Mouse (Mus musculus) c-Kit-positive CD71-negative TER-119-negative erythroid progenitor cells, embryonic 14.5 days (primary cell): Measurements from ENCODE around the gene Zfp654.
"Not testable (repeated sequence)": the region's sequence is repeated elsewhere in the genome, so short reads cannot be mapped to it uniquely, and the experiment has no call there.

Experiments
- DNase-seq: peaks from one replicate; pipeline ENCODE4 v3.0.0-alpha.2; 2013; ENCODE audit warnings: low read depth

Zfp654 gene

DNA sequence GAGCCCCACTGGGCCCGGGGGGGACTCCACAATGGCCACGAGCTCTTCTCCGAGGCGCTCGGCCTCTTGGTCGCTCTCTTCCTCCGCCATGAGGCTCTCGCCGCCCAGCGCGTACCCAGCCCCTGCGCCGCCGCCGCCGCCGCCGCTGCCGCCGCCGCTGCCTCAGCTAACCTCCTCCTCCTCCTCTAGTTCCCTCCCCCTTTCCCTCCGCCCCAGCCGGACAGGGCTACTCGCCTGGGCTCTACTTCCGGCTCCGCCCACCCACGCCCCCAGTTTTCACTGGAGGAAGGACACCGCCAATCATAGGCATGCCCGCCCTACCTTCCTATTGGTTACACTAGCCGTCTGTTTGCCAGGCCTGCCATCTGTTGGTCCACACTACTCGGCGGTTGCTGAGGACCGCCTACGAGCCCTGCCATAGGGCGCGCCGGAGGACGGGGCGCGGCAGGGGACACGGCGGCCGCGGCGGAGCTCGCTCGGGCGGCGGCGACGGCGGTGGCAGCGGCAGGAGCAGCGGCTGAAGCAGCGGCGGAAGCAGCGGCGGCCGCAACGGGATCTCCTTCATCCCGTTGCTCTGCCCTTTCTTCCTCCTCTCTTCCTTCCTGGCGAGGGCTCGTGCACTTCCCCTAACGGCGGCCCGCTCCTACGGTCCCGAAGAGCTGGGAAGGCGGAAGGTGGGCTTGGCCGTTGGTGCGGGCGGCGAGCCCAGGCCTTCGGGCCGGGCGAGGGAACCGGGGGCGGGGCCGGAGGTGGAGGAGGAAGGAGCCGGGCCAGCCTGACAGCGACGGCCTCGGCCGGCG lies at the start of gene Zfp654, which contains the start of gene Cggbp1:
Zfp654 (minus strand) TSS at position 90 of the 800 bp plus-strand sequence.
Cggbp1 (plus strand) TSS at position 434 of the 800 bp plus-strand sequence.
- DNase-seq, result peak; percentile 99

DNA sequence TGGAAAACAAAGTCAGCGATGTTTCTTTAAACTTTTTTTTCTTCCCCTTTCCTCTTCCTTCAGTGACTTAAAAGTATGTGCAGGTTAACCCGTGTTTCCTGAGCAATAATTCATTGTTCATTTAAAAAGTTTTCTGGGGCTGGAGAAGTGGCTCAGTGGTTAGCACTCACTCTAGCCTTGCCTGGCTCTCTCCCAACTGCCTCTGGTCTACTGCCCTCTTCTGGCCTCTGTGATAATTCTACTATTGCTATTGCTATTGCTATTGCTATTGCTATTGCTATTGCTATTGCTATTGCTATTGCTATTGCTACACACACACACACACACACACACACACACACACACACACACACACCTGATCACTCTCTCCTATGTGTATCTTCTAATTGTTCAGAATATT lies 47.6 kb upstream of the Zfp654 start:
- DNase-seq, result peak; percentile 26

- no peak for DNase-seq
These were observed 38.0 kb upstream of the Zfp654 start for GRCm38 (mm10) chr16:64889496-64889895.

- DNase-seq, result no peak
These were observed 34.1 kb upstream of the Zfp654 start for GRCm38 (mm10) chr16:64885547-64885946.

DNA sequence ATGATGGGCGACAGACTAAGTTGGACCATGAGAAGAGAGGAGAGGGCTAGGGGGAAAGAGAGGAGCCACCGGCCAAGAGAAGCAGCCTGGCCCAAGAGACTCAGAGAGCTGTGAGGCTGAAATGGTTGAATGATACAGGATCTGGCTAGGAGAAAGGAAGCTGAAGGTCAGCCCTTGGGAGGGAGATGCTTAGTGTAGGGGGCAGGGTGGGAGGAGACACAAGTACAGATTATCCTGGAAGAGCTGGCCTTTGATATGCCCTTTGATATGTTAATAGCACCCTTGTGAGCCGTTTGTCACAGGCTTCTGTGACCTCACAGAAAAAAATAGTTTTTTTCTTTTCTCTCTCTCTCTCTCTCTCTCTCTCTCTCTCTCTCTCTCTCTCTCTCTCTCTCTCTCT lies 33.7 kb upstream of the Zfp654 start:
- DNase-seq, result no peak

DNA sequence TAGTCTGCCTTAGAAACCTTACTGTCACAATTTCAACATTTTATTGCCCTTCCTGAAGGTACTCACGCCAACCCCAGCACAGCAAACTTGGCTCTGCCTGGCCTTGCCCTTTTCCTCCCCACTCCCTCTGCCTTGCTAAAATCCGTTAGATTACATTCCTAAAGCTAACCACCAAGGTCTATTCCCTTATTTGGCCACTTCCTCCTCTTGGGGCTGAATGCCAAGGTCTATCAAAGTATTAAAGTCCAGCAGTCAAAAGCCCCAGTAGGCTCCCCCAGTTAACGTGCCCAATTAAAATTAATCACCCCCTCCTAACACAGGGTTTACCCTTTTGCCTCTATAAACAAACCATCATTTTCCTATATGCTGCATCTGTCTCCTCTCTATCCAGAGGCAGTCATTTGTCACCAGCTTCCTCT lies 33.0 kb upstream of the Zfp654 start:
- DNase-seq, result no peak

GRCm38 (mm10) chr16:64883896-64884295 lies 32.4 kb upstream of the Zfp654 start:
- DNase-seq, result no peak

- no peak for DNase-seq
These were observed 30.0 kb upstream of the Zfp654 start for GRCm38 (mm10) chr16:64881442-64881841.

- DNase-seq, result no peak
These were observed 29.5 kb upstream of the Zfp654 start for GRCm38 (mm10) chr16:64880986-64881385.

GRCm38 (mm10) chr16:64879735-64880134 lies 28.3 kb upstream of the Zfp654 start:
- DNase-seq, result no peak

- no peak for DNase-seq
These were observed 27.2 kb upstream of the Zfp654 start for GRCm38 (mm10) chr16:64878611-64879132.

- DNase-seq, result no peak
These were observed 25.9 kb upstream of the Zfp654 start for GRCm38 (mm10) chr16:64877314-64877713.

DNA sequence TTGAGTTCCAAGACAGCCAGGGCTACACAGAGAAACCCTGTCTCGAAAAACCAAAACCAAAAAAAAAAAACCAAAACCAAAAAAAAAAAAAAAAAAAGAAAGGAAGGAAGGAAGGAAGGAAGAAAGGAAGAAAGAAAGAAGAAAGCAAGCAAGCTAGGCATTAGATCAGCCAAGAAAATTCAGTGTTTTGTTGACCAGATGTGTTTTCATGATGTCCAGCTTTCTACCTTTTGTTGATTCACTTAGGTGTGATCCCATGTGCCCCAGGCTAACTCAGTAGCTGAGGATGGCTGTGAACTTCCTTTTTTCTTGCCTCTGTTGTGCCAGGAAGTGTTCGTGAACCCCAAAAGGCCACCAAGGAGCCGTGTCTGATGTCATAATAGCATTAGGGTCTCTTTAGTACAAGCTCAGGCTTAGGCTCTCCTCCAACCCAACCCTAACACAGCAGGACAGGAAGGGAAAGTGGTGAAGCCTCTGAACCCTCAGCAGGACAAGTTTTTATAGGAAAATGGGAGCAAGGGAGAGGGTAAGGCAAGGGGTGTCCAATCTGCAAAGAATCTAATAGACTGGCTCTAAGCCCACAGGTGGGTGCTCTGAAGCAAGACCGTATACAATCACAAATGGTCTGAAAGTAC lies 25.3 kb upstream of the Zfp654 start:
- no peak for DNase-seq

GRCm38 (mm10) chr16:64875822-64876221 lies 24.4 kb upstream of the Zfp654 start:
- no peak for DNase-seq

GRCm38 (mm10) chr16:64875384-64875783 lies 23.9 kb upstream of the Zfp654 start:
- DNase-seq, result no peak

- DNase-seq, result peak; percentile 64
These were observed 22.2 kb upstream of the Zfp654 start for GRCm38 (mm10) chr16:64873416-64874305.

GRCm38 (mm10) chr16:64872841-64873240 lies 21.4 kb upstream of the Zfp654 start:
- no peak for DNase-seq

DNA sequence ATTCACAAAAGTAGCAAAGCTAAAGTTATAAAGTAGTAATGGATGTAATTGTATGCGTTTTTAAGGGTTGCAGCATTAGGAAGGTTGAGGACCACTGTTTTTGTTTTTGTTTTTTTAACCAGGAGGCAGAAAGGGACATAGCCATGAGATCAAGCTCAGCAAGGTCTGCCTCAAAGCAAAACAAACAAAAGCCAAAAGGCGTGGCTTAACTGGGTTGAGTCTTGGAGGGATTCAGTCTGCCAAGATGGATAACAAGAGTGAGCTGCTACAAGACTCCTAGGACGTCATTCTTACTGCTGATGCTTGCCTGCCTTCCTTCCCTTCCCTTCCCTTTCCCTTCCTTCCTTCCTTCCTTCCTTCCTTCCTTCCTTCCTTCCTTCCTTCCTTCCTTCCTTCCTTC lies 20.8 kb upstream of the Zfp654 start:
- no peak for DNase-seq

DNA sequence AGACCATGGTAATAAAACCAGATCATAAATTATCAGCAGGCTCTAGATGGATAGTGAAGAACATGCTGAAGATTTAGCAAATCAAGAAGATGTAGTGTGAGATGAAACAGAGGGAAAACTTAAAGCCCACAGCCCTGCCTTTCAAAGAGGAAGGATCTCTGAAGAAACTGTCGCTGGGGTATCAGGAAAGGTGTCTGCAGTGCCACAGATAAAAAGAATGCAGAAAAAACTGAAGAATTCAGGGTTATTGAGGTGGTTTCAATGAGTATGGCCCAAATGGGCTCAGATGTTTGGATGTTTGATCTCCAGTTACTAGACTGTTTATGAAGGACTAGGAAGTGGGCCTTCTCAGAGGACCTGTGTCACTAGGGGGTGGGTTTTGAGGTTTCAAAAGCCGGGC lies 18.2 kb upstream of the Zfp654 start:
- no peak for DNase-seq

GRCm38 (mm10) chr16:64868613-64869012 lies 17.2 kb upstream of the Zfp654 start:
- DNase-seq, result no peak

DNA sequence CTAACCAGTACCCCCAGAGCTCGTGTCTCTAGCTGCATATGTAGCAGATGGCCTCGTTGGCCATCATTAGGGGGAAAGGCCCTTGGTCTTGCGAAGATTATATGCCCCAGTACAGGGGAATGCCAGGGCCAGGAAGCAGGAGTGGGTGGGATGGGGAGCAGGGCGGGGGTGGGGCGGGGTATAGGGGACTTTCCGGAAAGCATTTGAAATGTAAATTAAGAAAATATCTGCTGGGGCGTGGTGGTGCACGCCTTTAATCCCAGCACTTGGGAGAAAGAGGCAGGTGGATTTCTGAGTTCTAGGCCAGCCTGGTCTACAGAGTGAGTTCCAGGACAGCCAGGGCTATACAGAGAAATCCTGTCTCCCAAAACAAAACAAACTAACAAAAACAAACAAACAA lies 14.4 kb upstream of the Zfp654 start:
- not testable (repeated sequence) for DNase-seq

GRCm38 (mm10) chr16:64856946-64857345 lies 5.5 kb upstream of the Zfp654 start:
- no peak for DNase-seq
